Mouse (Mus musculus) lung, postnatal 4 days (tissue): Measurements from ENCODE around the gene Pde4c.

Experiments
- DNase-seq, 2 experiments: peaks; one replicate each; pipeline ENCODE4 v3.0.0; 2021

The Pde4c gene

DNA sequence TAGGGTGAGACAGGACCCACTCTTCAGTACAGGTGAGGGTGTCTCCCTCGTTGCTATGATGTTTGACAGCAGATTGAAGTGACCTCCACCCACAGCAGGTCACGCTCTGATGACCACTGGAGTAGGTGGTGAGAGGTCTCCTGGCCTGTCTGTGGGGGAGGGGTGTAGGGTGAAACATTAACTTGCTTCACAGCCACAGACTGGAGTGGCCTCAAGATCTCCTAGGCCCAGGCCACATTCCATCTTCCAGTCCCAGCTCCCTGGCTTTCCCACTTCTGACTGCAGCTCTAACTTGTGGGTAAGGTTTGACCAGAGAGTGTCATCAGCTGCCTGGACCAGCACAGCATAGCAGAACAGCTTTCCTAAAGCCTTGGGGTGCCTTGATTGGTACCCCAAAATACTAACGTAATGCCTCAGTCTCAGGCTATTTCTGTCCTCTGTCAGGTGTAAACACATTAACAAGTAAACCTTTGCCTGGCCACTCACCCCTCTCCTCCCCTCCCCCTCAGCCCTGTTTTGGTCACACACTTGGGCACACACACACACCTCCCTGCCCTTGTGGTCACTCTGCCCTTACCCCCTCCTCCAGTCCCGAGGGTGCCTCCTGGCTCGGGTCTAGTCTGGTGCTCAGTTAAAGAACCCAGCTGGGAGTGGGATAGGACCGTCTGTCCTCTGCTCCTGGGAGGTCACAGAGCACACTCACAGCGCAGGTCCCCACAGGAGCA is at the start of gene Pde4c:
Gene Pde4c, plus strand, starts transcription at position 235 of the 725 bp plus-strand sequence.
- peak; percentile 71 to 85 for DNase-seq

DNA sequence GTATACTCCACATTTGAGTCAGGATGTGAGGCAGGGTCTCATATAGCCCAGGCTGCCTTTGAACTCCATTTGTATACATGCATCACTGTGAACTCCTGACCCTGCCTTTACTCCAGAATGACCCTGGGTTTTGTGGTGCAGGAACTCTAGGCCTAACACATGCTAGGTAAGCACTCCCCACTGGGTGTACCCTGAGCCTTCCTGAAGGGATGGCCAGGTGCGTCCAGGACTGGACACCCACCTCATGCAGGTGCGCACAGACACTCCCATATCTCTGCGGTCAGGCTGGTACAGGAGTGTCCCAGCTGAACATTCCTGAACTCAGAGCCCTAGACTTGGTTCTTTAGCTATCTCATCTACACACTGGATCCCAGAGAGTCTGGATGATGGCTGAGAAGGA is 49.4 kb upstream of the Pde4c start:
- DNase-seq: no peak

DNA sequence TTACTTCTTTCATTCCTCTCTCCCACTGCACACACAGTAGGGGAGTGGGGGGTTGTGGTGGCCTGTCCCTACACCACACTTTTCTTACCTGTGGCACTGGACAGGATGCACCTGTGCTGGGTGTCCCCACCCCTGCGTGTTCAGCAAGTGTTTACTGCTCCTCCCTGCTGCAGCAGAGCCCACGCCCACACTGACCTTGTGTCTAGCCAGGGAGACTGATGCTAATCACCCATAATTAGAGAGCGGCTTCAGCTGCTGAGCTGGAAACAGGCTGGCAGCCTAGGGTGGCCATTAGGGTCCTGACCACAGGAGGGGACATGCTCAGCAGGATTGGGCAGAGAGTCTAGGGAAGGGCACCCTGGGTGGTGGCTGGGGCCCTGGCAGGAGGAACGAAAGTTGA is 48.8 kb upstream of the Pde4c start:
- no peak for DNase-seq

DNA sequence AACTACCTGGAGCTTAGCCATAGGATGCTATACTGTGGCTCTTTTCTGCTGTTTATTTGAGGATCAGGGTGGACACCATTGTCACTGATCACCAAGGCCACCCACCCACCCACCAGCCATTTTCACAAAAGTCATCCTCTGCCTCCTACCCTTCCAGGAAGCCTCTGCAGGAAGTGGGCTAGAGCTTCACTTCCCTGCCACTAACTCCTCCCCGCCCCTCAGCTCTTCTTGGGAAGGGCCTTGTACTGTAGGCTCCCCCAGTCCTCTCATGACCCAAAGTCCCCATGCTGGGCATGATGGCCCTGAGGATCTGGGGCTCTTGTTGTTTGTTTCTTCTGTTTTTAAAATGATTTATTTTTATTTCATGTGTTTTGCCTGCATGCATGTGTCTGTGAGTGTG is 48.2 kb upstream of the Pde4c start:
- DNase-seq: no peak

DNA sequence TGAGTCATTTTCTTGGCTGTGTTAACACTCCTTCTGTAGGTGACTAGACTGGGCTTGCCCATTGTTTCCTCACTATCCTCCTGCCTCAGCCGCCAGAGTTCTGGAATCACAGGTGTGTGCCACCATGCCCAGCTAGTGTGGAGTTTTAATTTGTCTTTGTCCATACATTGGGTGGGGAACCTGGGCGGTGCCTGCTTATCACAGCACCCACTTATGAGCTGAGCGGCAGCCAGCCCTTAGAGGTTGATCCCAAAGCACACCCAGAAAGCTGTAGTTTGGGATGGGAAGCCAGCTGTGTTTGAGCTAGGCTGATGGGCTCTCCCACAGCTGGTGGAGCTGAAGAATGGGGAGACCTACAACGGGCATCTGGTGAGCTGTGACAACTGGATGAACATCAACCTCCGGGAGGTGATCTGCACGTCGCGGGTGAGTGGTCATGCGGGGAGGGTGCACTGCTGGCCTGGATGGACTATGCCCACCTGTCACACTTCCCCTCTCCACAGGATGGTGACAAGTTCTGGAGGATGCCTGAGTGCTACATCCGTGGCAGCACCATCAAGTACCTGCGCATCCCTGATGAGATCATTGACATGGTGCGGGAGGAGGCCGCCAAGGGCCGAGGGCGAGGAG is 46.0 kb upstream of the Pde4c start:
- DNase-seq: no peak

DNA sequence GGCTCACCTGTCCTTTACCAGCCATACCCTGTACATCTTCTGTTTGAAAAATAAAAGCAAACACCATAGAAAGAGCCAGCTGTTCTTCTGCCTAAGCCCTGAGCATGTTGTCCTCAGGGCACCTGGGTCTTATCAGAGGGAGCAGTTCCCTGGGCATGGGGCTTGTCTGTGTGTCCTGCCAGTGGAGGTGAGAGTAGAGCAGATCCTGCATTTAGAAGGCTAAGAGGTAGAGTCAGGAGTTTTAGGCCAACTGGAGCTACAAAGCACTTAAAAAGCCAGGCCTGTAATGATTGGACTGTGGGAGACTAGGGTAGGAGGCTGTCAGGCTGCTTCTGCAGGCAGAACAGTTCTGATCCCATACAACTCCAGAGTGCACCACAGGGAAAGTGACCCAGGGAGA is 44.8 kb upstream of the Pde4c start:
- DNase-seq: no peak

DNA sequence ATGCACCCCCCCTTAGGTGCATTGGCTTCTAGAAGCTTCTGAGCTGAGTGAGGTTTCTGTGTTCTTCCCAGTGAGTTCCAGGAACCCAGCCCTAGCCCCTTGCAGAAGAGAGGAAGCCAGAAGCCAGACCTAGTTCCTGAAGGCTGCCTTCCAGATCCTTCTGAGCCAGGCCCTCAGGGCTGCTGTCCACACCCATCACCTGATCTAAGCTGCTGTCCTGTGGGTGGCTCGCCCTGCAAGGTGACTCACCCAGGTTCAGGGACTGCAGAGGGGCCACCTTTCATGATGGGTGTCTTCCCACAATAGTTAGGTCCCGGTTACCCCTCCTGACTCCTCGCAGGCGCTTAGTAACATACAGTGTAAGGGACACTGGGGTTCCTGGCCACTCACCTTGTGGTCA is 44.1 kb upstream of the Pde4c start:
- no peak for DNase-seq

DNA sequence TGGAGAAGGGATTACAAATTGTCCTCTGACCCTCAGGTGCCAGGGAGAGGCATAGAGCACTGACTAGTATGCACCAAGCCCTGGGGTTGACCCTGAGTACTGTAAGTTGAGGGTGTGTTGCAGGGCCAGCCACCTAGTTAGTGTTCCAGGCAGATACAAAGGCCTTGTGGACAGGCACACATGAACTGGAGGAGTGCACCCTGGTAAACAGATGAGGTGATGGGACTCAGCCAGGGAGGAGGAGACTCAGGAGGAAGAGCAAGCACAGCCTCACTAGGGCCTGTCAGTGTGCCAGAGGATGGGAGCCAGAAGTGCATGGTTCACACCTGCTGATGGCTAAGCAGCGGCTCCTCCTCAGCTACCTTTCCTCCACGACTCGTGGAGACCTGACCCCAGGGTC is 43.5 kb upstream of the Pde4c start:
- DNase-seq: no peak

DNA sequence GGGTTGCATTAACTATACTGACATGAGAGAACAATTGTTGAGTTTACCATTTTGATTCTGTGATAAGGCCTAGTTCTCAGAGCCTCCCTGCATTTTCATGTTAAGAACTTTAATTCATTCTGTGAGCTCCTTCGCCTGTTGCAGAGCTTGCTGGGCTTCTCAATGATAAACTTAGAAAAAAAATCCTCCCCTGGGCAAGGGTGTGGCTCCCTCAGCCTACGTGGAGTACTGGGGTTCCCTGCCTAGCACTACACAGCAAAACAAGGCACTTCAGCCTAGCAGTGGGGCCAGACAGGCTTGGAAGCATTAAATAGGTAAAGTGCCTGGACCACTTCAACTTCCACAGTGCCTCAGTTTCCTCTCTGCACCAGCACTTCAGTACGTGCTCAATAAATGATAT is 42.1 kb upstream of the Pde4c start:
- DNase-seq: no peak

DNA sequence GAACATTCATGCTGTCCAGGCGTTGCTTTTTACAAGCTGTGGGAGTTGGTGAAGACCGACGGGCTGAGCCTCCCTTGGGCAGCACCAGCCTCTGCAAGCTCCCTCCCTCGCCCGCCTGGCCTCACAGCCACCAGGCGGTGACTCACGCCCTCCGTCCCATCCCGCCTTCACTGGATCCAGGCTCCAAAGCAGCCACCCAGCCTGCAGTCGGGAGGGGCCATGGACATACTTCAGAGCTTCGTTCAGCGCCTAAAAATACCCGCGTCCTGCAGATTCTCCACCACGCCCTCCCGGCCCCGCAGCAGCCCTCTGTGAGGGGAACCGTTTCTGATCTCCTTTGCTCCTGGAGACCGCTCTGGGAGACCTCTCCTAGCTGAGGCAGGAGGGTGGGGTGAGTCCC is 41.3 kb upstream of the Pde4c start:
- peak; percentile 85 to 89 for DNase-seq

DNA sequence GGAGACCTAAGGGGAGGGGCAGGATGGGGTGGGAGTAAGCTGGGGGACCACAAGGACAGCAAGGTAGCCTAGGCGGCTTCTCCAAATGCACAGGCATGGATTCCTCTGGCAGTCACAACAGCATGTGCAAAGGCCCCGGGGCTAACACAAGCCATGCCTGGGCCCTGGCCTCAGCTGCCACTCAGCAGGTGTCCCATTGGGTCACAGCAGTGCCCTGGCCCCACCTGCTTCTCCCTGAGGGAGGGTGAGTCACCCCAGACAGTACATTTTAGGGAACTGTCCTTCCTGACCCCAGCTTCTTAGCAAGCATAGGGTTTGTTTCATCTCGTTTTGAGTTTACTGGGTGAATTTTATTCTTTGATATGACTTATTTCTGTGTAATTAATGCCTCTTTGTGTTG is 40.8 kb upstream of the Pde4c start:
- DNase-seq: no peak

DNA sequence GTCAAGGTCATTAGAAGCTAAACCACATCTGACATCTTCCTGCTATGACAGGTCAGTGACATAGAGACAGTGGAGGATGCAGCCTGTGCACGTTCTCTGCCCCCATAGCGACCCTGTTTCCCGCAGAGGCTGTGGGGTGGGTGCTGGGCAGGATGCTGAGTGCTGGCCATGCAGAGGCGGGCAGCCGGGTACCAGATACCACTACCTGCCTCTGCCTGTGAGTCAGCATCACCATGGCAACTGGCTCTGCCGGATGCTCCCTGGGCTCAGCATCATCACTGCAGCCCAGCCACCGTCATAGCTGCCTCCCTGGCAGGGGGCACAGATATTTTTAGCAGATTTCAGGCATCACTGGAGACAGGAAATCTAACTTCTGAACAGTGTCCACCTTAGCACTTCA is 39.2 kb upstream of the Pde4c start:
- DNase-seq: no peak

DNA sequence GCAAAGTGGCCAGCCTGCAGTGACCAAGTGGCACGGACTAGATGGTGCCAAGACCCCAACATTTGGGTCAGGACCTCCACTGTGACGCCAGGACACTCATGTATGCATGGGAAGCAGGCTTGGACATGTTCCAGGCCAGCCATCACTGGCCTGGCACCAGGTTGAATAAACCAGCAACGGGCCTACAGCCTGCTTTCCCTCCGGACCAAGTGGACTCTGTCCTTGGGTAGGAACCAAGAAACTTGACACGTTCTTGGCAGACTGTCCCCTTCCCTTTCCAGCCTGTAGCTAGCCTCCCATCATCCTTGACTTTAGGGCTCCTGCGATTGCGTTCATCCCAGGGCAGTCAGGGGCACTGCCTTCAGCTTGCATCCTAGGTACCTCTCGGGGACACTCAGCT is 35.9 kb upstream of the Pde4c start:
- peak; percentile 70 to 76 for DNase-seq

DNA sequence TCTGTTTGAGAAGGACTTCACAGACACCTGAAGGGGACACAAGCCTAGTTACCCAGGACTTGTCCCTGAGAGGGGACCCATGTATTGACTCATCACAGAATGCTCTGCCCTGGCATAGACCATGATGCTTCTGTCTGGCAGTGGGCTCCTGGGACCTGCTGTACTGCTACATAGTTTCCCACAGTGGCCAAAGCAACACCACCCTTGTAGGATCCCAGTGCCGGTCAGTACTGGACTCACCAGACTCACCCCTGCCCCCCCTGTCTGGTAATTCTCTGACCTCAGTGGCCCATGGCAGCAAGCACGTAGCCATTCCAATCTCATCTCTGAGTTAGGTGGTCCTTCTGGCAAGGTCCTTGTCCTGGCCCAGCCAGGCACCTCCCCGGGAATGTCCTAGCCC is 35.4 kb upstream of the Pde4c start:
- no peak for DNase-seq

DNA sequence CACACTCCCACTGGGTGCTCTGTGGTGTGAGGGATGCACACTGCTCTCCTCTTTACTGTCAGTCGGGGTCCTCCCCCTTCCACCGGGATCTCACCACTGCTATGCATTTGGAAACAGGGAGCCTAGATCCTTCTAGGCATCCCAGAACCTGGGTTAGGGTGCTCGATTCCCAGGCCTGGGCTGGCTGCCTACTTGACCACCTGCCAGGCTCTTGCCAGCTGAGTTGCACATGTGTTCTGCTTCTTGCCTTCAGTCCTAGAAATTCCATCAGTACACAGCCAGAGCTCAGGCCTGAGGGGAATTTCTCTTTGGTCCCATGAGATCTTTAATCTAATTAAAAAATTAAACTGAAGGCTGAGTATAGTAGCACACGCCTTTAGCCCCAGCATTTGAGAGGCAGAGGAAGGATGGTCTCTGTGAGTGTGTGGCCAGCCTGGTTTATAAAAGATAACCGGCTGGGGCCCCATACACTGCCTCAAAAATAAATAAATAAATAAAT is 33.6 kb upstream of the Pde4c start:
- no peak for DNase-seq

DNA sequence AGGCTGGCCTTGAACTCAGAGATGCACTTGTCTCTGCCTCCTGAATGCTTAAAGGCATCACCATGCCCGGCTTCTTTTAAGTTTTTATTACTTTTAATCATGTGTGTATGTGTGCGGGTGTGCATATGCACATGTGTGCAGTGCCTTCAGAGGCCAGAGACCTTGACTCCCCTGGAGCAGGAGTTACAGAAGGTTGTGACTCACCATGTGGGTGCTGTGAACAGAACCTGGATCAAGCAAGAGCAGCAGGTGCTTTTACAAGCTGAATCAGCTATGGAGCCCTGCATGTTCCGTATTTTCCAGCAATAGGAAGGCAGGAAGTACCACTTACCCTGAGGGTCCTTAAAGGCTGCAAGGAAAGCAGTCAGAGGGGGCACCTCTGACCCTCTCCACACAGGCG is 32.3 kb upstream of the Pde4c start:
- no peak for DNase-seq

DNA sequence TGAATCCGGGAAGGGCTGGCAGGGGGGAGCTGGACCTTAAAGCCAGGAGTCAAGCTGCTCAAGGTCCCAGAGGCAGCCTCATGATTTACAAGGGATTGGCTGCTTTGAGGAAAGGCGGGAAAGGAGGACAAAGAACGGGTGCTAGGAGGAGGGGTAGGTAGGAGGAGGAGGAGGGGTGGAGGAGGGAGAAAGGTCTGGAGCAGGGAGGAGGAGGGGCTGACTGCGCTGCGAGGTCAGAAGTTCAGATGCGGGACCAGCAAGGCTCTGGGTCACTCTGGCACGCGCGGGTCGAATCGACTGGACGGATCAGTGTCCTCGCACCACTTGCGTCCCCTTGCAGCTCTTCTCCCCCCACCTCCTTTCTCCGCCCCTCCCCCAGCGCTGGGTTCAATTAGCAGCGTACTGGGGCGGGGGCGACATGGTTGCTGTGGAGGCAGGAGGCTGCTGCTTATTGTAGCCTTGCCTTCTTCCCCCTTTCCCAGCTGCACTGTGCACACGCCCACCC is 31.7 kb upstream of the Pde4c start:
- DNase-seq: no peak

DNA sequence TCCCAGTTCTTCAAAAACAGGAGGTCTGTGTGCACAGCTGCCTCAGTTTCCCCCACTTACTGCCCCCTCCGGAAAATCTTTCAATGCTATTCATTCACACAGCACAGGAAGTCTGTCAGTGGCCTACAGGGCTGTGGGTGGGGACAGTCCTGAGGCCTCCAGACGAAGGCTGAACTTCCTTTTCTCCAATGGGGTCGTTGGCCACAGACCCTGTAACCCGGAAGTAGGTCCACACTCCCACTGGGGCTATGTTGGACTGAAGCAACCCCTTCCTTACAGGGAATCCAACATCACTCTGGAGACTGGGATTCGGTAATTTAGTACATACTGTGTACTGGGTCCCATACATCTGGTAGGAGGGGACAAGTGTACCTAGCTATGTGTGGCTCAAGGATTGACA is 29.9 kb upstream of the Pde4c start:
- DNase-seq: no peak

DNA sequence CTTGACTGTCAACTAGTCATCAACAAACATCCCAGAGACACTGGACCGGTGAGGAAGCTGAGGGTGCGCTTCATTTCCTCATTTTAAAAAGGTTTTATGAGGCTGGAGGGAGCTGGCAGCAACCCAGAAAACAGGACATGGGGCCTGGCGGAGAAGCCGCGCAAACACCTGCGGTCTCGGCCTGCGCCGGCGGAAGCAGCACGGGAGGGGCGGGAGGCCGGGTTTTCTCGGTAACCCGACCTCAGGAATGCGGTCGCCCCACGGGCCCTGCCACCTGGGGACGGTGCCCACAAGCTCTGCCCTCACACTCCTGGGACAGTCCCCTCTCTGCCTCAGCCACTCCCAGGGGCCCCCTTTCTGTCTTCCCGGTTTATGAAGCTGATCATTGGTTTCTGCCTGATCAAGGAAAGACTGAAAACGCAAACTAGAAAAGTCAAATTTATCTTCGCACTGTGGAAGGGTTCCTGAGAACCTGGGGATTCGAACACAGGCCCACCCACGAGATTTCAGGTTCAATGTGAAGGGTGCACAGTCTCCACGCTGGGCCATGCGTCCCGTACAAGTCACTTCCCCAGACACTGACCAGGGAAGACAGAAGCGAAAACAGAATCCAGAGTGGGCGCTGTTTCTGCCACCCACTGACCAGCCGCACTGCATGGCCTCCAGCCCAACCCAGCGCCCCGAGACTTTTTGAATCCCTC is 28.1 kb upstream of the Pde4c start:
- DNase-seq: peak; percentile 82 to 89

DNA sequence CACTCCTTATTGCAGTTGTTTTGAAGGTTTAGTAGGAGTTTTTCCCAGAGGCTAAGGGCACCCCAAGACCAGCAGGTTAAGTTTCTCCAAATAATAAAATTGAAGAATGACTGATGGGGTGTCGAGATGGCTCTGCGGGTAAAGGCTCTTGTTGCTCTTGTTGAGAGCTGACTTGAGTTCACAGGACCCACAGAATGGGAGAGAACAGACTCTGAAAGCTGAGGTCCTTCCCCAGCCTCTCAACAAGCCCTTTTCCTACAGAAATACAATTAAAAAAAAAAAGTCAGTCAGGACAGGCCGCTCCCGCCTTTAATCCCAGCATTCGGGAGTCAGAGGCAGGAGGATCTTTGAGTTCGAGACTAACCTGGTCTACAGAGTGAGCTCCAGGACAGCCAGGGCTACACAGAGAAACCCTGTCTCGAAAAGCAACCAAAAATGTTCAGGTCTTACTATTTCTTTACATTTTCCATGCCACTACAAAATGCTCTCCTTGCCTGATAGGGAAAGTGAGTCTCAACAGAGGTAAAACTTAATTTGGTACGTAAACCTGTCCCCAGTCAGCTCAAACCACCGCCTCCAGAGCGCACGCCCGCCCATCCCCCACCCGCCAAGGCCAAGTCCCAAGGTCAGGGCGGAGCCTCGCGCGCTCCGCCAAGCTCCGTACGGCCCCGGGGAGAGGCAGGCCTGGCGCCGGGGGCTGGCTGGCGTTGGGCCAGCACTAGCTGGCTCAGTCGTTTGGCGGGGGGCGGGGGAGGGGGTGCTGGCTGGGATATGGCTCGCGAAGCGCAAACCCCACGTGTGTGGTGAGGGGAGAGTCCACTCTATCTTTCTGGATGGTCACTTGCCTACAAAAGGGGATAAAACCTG is 27.3 kb upstream of the Pde4c start:
- peak; percentile 83 to 90 for DNase-seq

DNA sequence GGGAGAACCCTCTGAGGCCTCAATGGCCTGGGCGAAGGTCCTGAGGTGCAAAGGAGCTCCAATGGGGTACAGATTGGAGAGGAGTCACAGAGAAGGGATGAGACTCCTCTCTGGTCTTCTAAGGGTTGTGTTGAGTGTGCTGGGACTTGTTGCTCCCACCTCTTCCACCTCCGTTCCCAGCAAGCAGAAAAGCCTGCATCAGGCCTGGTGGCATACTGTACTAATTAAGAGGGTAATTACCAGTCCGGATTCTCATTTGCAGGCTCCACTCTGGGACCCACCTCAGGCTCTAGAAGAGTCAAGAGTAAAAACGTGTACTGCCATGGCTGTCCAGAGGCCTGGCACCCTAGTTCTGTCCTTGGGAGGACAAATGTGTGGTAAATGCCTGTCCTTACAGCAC is 26.6 kb upstream of the Pde4c start:
- DNase-seq: no peak

DNA sequence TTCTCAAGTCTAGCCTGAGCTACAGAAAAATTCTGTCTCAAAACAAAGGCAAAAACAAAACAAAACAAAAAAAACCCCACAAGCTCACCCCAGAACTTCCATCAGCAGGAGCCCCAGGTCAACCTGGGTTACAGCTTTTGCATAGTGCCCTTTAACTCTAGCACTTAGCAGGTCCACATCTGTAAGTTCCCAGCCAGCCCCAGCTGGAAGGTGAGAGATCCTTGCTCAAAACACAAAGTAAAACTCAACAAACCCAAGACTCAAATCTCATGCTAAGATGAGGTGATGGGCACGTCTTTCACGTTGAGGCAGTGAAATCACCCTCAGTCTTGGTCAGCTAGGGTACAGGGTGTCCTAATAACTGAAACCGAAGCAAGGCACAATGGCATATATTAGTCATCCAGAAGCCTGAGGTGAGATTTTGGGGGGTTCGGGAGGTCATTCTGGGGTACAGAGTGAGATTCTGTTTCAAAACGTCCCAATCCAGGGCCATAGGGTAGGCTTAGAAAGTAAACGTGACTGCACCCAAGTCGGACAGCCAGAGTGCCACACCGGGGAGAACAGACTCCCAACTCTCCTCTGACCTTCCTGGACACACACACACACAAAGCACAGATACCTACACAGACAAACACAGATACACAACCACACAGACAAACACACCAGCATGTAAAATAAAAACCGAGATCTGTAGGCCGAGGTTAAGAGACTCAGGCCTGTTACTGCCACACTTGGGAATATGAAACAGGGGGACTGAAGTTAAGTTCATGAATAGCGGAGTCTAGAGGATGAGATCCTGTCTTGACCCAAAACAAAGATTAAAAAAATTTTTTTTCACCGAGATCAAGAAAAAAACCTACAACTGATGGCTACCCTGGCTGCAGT is 25.9 kb upstream of the Pde4c start:
- DNase-seq: no peak
